Mouse (Mus musculus) CH12.LX (cell line): ENCODE results near the gene Col4a4.

Experiments used
- CTCF ChIP-seq, 2 experiments: IDR thresholded peaks in 1 of 2; conservative IDR thresholded peaks in 1 of 2; 2 replicates each; pipeline ENCODE4 v1.5.1; 2011 to 2012; ENCODE audit warnings: low read depth in 2 of 2, low read length in 2 of 2, improper control_type of control experiment in 1 of 2, inconsistent platforms in 1 of 2, mild to moderate bottlenecking in 1 of 2, moderate library complexity in 1 of 2
- JUN ChIP-seq: IDR thresholded peaks from 2 replicates; pipeline ENCODE4 v1.6.1; 2011; ENCODE audit warnings: low read depth, mild to moderate bottlenecking, low read length, improper control_type of control experiment, moderate library complexity; ENCODE audit not compliant: insufficient read depth
- MEF2A ChIP-seq: IDR thresholded peaks from 2 replicates; pipeline ENCODE4 v1.6.1; 2014; ENCODE audit warnings: low read depth, mild to moderate bottlenecking, inconsistent platforms, low read length, improper control_type of control experiment, borderline replicate concordance
- TBP ChIP-seq: conservative IDR thresholded peaks from 2 replicates; pipeline ENCODE4 v1.6.1; 2011; ENCODE audit warnings: low read depth, low read length, improper control_type of control experiment

GRCm38 (mm10) chr1:82608646-82609262, 22.1 kb upstream of the Col4a4 start:
- no peak for TF ChIP-seq TBP
- no peak for TF ChIP-seq JUN
- TF ChIP-seq CTCF (conservative IDR thresholded peaks at IDR 0.05 in 1 of 2, IDR thresholded peaks at IDR 0.05 in 1 of 2; ENCODE audit: low read depth in 2 of 2, low read length in 2 of 2): no peak
- TF ChIP-seq MEF2A: 0 out of 2 replicates have a peak, but pooled peaks have one; percentile 33
